Mouse (Mus musculus): Measurements from ENCODE around the gene Snx3.

DNA sequence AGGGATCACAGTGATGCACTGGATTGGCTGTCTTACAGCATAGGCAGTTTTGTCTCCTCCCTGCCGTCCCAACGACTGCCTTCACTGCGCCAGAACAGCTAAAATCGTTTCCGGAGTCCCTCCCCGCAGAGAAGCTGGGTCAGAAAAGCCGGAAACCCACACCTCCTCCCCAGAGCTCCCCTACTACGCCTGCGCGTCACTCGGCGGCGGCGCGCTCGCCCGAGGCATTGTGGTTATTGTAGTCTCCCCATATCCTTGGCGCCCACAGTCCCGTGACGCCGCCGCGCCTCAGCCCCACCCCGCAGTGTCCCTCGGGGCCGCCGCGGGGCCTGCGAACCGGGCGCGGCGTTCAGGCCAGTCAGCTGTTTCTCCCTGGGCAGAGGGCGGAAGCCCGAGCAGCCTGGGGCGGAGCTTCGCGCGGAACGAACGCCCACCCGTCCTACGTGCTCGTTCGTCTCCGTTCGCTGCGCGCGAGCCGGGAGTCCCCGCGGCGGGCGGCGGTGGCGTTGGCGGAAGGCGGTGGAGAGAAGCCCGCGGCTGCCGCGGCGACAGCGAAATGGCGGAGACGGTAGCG lies at the start of gene Snx3:
- TF ChIP-seq CTCF (IDR thresholded peaks at IDR 0.05; ENCODE audit: low read depth) (no peak; the same call in 1 of the 2 replicates), EP300 (optimal IDR thresholded peaks at IDR 0.05) (no peak)

Measured in stomach, postnatal 0 days (tissue).